Mouse (Mus musculus) heart, adult 2 months (tissue): ENCODE measurements at regions not wholly inside any gene's neighbourhood (a gene's known extent, or its start where the extent isn't known, plus 50 kb on each side); places are given as distances from the start of the nearest gene placed in this dataset.

Experiments
- DNase-seq, 2 experiments: peaks; one replicate each; pipeline ENCODE4 v3.0.0; 2021
- H3K27ac ChIP-seq: fragments of 200-600 bp; 2 replicates; pipeline ENCODE4 v1.8.1; 2022
- H3K27me3 ChIP-seq: fragments of 200-500 bp; 2 replicates; pipeline ENCODE4 v1.6.1; 2012; ENCODE audit warnings: mild to moderate bottlenecking, low read length, inconsistent platforms, mixed read lengths; ENCODE audit not compliant: control insufficient read depth, insufficient read depth
- H3K36me3 ChIP-seq: fragments of 200-500 bp; 2 replicates; pipeline ENCODE4 v1.6.1; 2012; ENCODE audit warnings: low read length, inconsistent platforms; ENCODE audit not compliant: control insufficient read depth, insufficient read depth
- H3K4me1 ChIP-seq: fragments of 200-500 bp; 2 replicates; pipeline ENCODE4 v1.6.1; 2011; ENCODE audit warnings: low read length; ENCODE audit not compliant: control insufficient read depth, insufficient read depth
- H3K4me3 ChIP-seq: fragments of 200-600 bp; 2 replicates; pipeline ENCODE4 v1.8.1; 2022
- H3K79me2 ChIP-seq: fragments of 200-500 bp; replicated peaks from 2 replicates; pipeline ENCODE4 v1.6.1; 2012; ENCODE audit warnings: mild to moderate bottlenecking, inconsistent platforms, low read length, moderate library complexity, mixed read lengths; ENCODE audit not compliant: control insufficient read depth, insufficient read depth
- H3K9ac ChIP-seq: fragments of 200-500 bp; 2 replicates; pipeline ENCODE4 v1.6.1; 2012; ENCODE audit warnings: low read depth, mild to moderate bottlenecking, control low read depth, inconsistent platforms, low read length, mixed read lengths
- CTCF ChIP-seq: fragments of 200-600 bp; IDR thresholded peaks from 2 replicates; pipeline ENCODE4 v1.8.1; 2022; ENCODE audit warnings: antibody characterized with exemption, mild to moderate bottlenecking, moderate library complexity
- EP300 ChIP-seq: fragments of 200-500 bp; IDR thresholded peaks from 2 replicates; pipeline ENCODE4 v1.6.1; 2011; ENCODE audit warnings: low read depth, low read length, control low read depth; ENCODE audit not compliant: insufficient read depth
- POLR2A ChIP-seq: fragments of 200-500 bp; IDR thresholded peaks from 2 replicates; pipeline ENCODE4 v1.6.1; 2011; ENCODE audit warnings: mild to moderate bottlenecking, low read depth, low read length, control low read depth; ENCODE audit not compliant: insufficient read depth
- WGBS: fragments of 180-500 bp; shearing (Covaris S2); methylation state at CpG from one replicate; pipeline ENCODE4 v1.1.7; 2018; 5-methylcytosine and 5-hydroxymethylcytosine counted together
- intact Hi-C: fragments of 180-260 bp; cut with DNase I; formaldehyde crosslinking; loops from one replicate; pipeline ENCODE4 v1.15.1; 2025

DNA sequence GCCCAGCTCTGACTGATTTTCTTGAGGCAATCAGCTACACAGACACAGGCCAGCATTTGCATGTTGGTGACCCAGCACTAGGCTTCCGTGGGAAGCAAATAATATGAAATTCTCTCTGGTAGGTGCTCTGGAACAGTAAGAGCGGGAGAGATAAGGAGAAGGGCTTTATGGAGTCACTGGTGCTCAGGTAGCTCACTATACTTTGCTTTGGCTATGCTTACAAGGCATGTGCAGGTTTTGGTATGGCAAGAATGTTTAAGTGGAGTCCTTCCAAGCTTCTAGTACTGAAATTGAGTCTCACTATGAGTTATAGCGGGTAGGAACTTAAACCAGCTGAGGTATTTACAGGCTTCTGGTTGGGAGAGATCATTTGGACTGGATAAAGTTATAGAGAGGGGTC, 70.5 kb upstream of the Smc2 start:
- Histone ChIP-seq H3K4me3 (no peak overlapping the region), H3K27ac (no peak overlapping the region), H3K27me3 (no peaks in the 10 kb centered on the region), H3K79me2 (no peaks in the 10 kb centered on the region), H3K4me1 (no peaks in the 10 kb centered on the region), H3K36me3 (no peaks in the 10 kb centered on the region), H3K9ac (no peak overlapping the region)
- intact Hi-C loops: no loop called here
- DNase-seq: no peak
- WGBS: 60% methylated on average over 3 of the region's 3 CpGs
- no peak for TF ChIP-seq POLR2A
- no peak for TF ChIP-seq EP300
- no peak for TF ChIP-seq CTCF
